Mouse (Mus musculus) kidney, postnatal 14 days (tissue): Measurements from ENCODE around the gene Sept9.

ENCODE experiments used
- DNase-seq: peaks from one replicate; pipeline ENCODE4 v3.0.0; 2022; ENCODE audit warnings: mixed read lengths

Sept9 gene

GRCm38 (mm10) chr11:117387241-117387640 lies 187.8 kb downstream of the Sept9 start:
- no peak for DNase-seq

- peak; percentile 65 for DNase-seq
These were observed 190.5 kb downstream of the Sept9 start for GRCm38 (mm10) chr11:117390001-117390402.

- no peak for DNase-seq
These were observed 191.5 kb downstream of the Sept9 start for GRCm38 (mm10) chr11:117390774-117391534.

- no peak for DNase-seq
These were observed 192.8 kb downstream of the Sept9 start for GRCm38 (mm10) chr11:117392251-117392650.

GRCm38 (mm10) chr11:117393715-117394114 lies 194.3 kb downstream of the Sept9 start:
- DNase-seq: no peak

GRCm38 (mm10) chr11:117394230-117395137 lies 195.0 kb downstream of the Sept9 start:
- peak; percentile 66 for DNase-seq

- no peak for DNase-seq
These were observed 195.8 kb downstream of the Sept9 start for GRCm38 (mm10) chr11:117395228-117395627.

GRCm38 (mm10) chr11:117396929-117397328 lies 197.5 kb downstream of the Sept9 start:
- peak; percentile 38 for DNase-seq

- DNase-seq: peak; percentile 44
These were observed 198.3 kb downstream of the Sept9 start for GRCm38 (mm10) chr11:117397755-117398154.

GRCm38 (mm10) chr11:117398191-117398590 lies 198.7 kb downstream of the Sept9 start:
- DNase-seq: no peak

GRCm38 (mm10) chr11:117401583-117402367 lies 202.3 kb downstream of the Sept9 start:
- no peak for DNase-seq

GRCm38 (mm10) chr11:117402550-117402949 lies 203.1 kb downstream of the Sept9 start:
- DNase-seq: no peak

GRCm38 (mm10) chr11:117403073-117403472 lies 203.6 kb downstream of the Sept9 start:
- no peak for DNase-seq

GRCm38 (mm10) chr11:117403781-117404180 lies 204.3 kb downstream of the Sept9 start:
- DNase-seq: no peak

GRCm38 (mm10) chr11:117406711-117407110 lies 207.2 kb downstream of the Sept9 start:
- no peak for DNase-seq

GRCm38 (mm10) chr11:117407196-117407595 lies 207.7 kb downstream of the Sept9 start:
- no peak for DNase-seq

GRCm38 (mm10) chr11:117407651-117408441 lies 208.4 kb downstream of the Sept9 start:
- peak; percentile 57 for DNase-seq

GRCm38 (mm10) chr11:117408442-117409031 lies 209.1 kb downstream of the Sept9 start:
- DNase-seq: peak; percentile 32

- DNase-seq: no peak
These were observed 209.9 kb downstream of the Sept9 start for GRCm38 (mm10) chr11:117409331-117409730.

- DNase-seq: peak; percentile 27
These were observed 210.6 kb downstream of the Sept9 start for GRCm38 (mm10) chr11:117410059-117410458.

GRCm38 (mm10) chr11:117411663-117412062 lies 212.2 kb downstream of the Sept9 start:
- no peak for DNase-seq
